Mouse (Mus musculus) urinary bladder, postnatal 4 days (tissue): ENCODE measurements around the gene Cd151.

Experiments
- DNase-seq, 2 experiments: peaks; one replicate each; pipeline ENCODE4 v3.0.0; 2021 to 2022; ENCODE audit warnings: low spot score in 2 of 2

Cd151 gene

GRCm38 (mm10) chr7:141467230-141468030 lies at the start of gene Cd151:
Gene Cd151 (plus strand): TSS chr7:141467392.
- peak; percentile 88 to 90 for DNase-seq

GRCm38 (mm10) chr7:141417731-141418681 lies 49.2 kb upstream of the Cd151 start:
- DNase-seq, result no peak

GRCm38 (mm10) chr7:141418970-141419369 lies 48.2 kb upstream of the Cd151 start:
- DNase-seq, result no peak

GRCm38 (mm10) chr7:141420030-141420702 lies 47.0 kb upstream of the Cd151 start:
- no peak for DNase-seq

- DNase-seq, result no peak
Observed at GRCm38 (mm10) chr7:141423811-141424210, 43.4 kb upstream of the Cd151 start.

GRCm38 (mm10) chr7:141426948-141427730 lies 40.1 kb upstream of the Cd151 start:
- no peak for DNase-seq

- DNase-seq, result no peak
Observed at GRCm38 (mm10) chr7:141428701-141429100, 38.5 kb upstream of the Cd151 start.

GRCm38 (mm10) chr7:141429310-141429709 lies 37.9 kb upstream of the Cd151 start, which contains the start of gene Cend1:
Gene Cend1 (minus strand): TSS chr7:141429491.
- no peak for DNase-seq

GRCm38 (mm10) chr7:141429840-141430584 lies 37.2 kb upstream of the Cd151 start:
- DNase-seq, result no peak

- DNase-seq, result no peak
Observed at GRCm38 (mm10) chr7:141430585-141431240, 36.5 kb upstream of the Cd151 start.

- DNase-seq, result no peak
Observed at GRCm38 (mm10) chr7:141431434-141432185, 35.6 kb upstream of the Cd151 start.

- DNase-seq, result no peak
Observed at GRCm38 (mm10) chr7:141432186-141432611, 35.0 kb upstream of the Cd151 start.

GRCm38 (mm10) chr7:141432741-141433516 lies 34.3 kb upstream of the Cd151 start:
- DNase-seq, result no peak

- no peak for DNase-seq
Observed at GRCm38 (mm10) chr7:141433517-141434400, 33.4 kb upstream of the Cd151 start.

GRCm38 (mm10) chr7:141434464-141434863 lies 32.7 kb upstream of the Cd151 start:
- no peak for DNase-seq

- no peak for DNase-seq
Observed at GRCm38 (mm10) chr7:141435129-141435855, 31.9 kb upstream of the Cd151 start.
